Mouse (Mus musculus): Measurements from ENCODE around the gene Trim25. TPM values are rescaled to one million over a fixed set of nuclear protein-coding genes. Genes with fewer than 3 reads are reported as not detected.

The Trim25 gene
- total RNA-seq, 2 experiments from 2014 or later, result 20.5 to 22.7 TPM

DNA sequence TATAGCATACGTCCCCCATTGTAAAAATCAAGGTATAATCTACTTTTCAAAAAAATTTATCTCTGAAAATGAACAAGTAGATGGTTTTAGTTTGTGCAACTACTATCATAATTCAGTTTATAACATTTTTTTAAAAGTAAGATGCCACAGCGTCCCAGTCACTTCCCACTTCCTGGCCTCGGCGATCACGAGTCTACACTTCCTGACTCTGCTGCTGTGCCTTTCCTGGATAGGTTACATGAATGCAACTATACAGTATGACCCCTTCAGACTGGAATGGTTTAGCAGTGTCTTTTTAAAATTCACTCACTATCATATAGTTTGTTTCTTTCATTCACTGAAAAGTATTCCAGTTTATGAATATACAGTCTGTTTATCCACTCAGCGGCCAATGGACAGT is 52.6 kb downstream of the Trim25 start:
- DNase-seq (ENCODE audit: low spot score), result no peak
- intact Hi-C loops (cut with DNase I), result no loop called here

DNA sequence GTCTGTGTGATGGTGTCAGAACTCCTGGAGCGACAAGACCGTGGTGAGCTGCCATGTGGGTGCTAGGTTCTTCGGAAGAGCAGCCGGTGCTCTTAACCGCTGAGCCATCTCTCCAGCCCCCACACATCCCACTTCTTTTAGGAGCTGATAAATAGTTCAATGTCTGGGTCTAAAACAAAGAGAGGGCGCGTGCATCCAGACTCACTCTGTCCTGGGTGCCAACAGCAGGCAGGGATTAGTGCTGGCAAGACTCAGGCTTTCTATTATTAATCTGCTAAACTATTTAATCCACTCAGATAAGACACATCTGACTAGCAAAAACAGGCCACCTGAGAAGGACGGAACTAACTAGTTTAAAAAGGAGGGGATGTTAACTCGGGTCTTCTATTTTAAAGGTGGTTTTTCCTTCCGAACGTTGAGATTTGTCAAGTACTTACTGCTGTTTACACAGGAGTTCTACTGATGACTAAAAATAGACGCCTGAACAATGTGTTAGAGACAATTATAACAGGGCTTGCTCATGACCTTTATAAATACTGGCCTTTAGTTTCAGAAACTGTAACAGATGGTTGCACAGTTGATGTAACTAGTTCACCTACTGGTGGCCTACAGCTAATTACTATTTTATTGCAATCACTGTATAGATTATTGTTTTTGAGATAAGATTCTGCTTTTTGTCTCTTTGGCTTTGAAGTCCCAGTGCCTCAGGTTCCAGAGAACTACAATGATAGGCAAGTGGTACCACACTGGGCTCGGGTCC is 56.9 kb downstream of the Trim25 start:
- no peak for DNase-seq (ENCODE audit: low spot score)
- intact Hi-C loops (cut with DNase I), result no loop called here

DNA sequence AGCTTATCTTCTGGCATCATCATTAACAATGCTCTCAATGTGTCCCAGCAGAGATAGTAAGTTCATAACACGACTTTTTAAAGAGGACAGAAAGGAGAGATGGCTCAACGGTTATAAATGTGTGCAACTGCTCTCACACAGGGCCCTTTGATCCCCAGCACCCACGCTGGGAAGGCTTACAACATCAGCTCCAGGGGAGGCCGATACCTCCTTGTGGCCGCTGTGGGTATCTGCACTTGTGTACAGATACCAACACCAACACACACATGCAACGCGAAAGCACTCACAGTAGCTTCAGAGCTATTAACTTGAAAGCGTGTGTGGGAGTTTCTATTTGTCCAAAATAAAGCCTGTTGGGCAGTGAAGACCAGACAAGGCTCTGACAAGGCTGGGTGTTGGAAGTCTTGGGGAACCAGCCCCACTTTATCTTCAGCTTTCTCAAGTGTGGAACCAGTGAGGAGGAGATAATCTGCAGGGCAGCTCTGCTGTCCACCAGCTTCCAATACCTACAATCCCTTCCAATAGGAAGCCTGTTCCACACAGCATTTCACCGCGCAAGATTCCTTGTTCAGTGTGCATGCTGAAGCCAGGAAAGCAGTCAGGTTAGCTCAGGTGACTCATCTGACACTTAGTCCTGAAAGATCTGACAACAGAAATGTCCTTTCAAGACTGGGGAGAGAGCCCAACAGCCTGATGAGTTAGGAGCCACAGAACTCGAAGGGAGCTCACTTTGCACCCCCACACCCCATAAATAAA is 59.5 kb downstream of the Trim25 start:
- DNase-seq (ENCODE audit: low spot score), result no peak

DNA sequence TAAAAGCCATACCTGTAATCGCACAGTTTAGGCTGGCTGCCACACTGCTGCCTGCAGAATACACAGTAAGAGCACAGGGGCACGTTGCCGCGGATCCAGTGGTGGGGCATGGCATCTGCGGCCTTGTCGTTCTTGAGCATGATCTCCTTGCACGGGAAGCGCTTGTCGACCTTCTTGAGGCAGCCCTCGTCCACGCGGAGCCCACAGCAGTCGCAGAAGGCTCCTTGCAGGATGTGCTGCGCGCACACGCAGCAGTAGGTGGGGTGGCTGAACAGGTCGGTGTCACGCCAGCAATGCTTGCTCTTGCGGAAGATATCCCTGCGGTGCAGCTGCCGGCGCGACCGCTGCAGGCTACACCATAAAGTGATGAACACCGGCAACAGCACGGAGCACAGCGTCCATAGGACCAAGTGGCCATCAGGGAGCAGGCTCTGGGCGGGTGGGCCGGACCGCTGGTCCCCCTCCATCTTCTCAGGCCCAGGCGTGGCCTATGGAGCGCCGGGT is 60.8 kb downstream of the Trim25 start:
- no peak for DNase-seq (ENCODE audit: low spot score)
- intact Hi-C loops (cut with DNase I), result loop anchor here (2.0 kb wide), 1 partner anchor 59 kb away; no protein-coding TSS in a partner anchor

More for the DNA sequence above, 59.5 kb downstream of the Trim25 start:
- intact Hi-C loops (cut with DNase I), result loop anchor here (2.0 kb wide), 1 partner anchor 58 kb away; no protein-coding TSS in a partner anchor

DNA sequence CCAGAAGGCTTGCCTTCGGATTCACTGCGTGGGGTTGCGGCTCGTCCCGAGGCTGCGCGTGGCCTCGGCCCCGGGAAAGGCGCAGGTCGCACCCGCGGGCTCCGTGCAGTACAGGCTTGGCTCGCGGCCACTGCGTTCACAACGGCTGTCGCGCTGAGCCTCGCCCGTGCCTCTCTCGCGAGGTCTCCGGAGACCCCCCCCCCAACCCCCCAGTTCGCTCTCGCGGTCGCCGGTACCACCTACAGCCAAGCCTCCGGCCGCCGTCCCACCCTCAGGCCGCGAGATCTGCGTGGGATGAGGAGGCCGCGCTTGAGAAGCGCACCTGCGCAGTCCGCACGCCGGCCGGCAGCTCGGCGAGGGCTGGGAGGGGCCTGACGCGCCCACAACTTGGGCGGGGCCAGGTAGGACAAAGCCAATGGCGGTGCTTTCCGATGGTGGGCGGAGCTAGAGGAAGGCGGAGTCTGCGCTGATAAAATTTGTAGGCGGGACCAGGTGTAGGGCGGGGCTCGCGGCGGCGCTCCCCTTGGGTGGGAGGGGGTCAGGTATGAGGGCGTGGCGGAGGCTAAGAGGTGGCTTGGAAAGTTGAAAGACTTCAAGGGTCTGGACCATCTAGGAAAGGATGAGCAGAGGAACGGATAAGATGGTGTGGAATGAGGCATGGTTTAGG is 61.4 kb downstream of the Trim25 start:
- intact Hi-C loops (cut with DNase I), result no loop called here
- DNase-seq (ENCODE audit: low spot score), result peak; percentile 82

DNA sequence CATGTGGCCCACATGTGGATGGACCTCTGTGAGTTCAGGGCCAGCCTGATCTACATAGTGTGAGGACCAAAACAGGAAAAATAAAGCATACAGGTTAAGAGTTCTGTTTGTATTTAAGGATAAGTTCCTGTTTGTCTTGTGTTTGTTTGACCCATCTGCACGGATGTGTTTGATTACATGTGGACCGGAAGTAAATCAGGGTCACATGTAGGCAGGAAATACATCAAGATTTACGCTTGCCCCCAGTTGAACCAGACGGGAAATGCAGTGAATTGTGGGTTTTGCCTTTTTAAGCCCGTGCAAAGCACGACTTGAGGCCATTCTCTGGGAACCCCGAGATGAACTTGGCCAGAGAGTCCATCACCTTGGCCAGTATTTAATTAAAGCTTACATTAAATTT is 62.2 kb downstream of the Trim25 start:
- no peak for DNase-seq (ENCODE audit: low spot score)
- intact Hi-C loops (cut with DNase I), result no loop called here

DNA sequence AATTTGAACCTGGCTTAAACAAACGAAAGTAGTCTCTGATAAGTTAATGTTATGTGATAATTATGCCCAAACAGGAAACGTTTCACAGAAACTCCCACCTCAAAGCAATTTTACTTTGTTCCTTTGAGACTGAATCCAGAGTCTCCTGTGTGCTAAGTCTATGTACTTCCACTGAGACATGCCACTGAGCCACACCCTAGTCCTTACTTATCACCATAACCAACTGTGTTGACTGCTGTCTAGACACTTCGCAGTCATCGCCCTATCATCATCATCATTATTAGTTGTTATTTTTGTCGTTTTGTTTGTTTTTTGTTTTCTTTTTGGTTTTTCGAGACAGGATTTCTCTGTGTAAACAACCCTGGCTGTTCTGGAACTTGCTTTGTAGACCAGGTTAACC is 65.1 kb downstream of the Trim25 start:
- no peak for DNase-seq (ENCODE audit: low spot score)
- intact Hi-C loops (cut with DNase I), result no loop called here

DNA sequence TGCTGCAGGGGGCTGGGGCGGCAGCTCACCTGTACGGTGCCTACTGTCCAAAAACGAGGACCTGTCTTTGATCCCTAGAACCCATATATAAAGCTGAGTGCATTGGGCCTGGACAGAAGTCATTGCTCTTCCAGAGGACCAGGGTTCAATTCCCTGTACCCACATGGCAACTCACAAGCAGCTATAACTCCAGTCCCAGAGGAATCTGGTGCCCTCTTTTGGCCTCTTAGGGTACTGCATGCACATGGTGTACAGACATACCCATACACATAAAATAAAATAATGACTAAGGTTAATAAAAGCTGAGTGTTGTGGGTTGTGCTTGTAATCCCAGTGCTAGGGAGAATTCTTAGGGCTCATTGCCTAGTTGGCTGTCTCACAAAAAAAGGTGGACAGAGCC is 66.1 kb downstream of the Trim25 start:
- no peak for DNase-seq (ENCODE audit: low spot score)

DNA sequence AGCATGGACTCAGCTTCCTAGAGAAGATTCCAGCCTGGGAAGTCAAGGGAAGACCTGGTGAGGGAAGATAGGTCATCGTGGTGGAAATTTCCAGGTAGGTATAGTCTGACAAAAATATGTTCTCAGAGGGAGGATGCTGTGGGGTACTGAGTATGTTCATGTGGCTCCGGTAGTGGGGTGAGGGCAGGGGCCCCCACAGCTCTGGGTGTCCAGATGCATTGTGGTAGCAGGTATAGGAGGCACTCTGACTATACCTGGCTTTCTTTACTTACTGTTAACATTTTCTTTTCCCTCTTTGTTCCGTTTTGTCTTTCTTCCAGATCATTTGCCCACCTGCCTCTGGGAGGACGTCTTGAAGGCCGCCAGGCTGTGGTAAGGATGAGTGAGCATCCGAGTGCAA is 67.0 kb downstream of the Trim25 start:
- intact Hi-C loops (cut with DNase I), result no loop called here
- DNase-seq (ENCODE audit: low spot score), result no peak

More for the DNA sequence above, 66.1 kb downstream of the Trim25 start:
- intact Hi-C loops (cut with DNase I), result no loop called here

DNA sequence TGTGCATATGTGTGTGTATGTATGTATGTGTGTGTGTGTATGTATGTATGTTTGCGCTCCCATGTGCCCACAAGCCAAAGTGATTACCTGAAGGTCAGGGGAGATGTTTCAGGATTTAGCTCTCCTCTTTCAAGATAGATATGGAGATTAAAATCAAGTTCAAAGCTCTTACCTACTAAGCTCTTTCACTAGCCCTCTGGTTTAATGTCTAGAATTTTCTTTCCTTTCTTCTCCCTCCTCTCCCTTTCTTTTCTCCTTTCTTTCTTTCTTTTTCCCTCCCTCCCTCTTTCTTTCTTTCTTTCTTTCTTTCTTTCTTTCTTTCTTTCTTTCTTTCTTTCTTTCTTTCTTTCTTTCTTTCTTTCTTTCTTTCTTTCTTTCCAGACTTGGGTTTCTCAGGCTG is 67.6 kb downstream of the Trim25 start, which contains the start of gene Dgke:
TSS of gene Dgke (minus strand) at position 101 of the 400 bp plus-strand sequence.
- DNase-seq (ENCODE audit: low spot score), result no peak
- intact Hi-C loops (cut with DNase I), result no loop called here

DNA sequence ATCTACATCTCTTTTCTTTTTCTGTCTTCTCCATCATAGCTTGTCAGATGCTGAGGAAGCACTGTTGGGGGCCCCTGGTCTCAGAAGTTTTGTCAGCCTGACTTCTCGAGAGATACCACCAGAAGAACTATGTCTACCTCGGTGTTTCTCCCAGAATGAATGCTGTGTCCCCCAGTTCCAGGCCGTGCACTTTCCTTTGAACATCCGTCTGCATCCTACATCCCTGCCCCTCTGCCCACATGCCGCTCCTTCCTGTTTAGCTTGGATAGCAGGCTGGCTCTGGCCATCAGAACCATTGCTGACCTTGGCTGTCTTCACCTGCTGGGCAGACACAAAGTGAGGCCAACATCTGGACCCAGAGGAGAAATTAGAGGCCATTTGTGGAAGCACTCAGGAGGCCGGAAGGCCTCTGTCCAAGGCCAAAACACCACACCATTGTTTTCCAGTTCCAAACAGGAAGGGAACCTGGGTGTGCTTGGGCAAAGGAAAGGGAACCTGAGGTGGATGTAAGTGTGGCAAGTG is 68.2 kb downstream of the Trim25 start:
- intact Hi-C loops (cut with DNase I), result no loop called here
- peak; percentile 26 for DNase-seq (ENCODE audit: low spot score)

DNA sequence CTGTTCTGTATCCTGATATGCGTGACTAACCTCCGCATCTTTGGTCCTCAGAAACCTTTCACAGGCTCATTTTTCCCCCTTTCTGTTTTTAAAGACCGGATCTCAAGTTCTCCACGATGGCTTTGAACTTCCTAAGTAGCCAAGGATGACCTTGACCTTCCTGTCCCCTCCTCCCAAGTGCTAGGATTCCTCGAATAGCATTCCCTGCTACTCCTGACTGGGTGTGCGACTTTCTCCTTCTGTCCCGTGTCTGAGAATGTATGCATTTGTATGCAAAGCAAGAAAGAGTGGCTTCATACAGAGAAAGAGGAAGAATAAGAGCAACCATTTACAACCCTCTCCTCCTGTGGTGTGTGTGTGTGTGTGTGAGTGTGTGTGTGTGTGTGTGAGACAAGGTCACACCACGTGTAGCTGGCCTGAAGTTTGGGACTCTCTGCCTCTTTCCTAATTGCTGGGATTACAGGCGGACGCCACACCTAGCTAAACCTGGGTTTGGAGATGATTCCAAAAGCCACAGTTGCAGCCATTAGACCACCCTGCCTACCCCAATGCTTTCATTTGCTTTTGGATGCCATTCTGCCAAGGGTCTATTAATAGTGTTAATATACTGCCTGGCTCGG is 68.8 kb downstream of the Trim25 start:
- DNase-seq (ENCODE audit: low spot score), result no peak
- intact Hi-C loops (cut with DNase I), result loop anchor here (2.0 kb wide), 1 partner anchor 77 kb away; no protein-coding TSS in a partner anchor

DNA sequence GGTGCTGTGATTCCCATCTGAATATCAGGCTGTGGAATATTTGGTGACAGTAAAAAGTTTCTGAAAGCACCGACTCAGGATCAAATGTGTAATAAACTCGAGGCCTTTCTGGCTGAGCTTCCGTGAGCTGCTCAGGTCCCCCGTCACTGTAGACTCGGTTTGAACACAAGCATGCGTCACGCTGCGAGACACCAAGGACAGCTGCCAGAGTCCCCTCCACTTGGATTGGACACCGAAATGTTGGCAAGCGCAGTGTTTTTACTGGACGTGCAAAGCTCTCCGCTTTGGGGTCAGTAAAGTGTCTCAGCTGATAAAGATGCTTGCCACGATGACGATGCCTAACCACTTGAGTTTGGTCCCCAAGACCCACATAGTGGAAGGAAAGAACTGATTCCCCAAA is 69.5 kb downstream of the Trim25 start:
- intact Hi-C loops (cut with DNase I), result loop anchor here (2.0 kb wide), 1 partner anchor 78 kb away; no protein-coding TSS in a partner anchor
- DNase-seq (ENCODE audit: low spot score), result peak; percentile 49

DNA sequence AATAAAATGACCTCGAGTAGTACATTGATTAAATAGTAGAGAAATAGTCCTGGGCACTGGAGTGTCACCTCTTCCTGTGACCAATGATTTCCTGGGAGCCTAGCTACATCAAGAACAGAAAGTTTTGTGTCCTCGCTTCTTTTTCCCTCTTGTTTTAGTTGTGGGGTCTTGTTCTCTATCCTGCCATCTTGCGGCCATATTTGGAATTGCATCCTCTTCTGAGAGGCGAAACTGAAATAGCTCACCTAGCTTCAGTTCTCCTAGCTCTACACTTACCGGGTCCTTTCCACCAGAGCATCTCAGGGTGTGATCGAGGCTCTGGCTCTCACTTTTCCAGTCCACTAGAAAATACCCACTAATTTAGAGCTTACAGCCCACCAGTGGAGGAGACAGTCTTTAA is 70.1 kb downstream of the Trim25 start:
- intact Hi-C loops (cut with DNase I), result loop anchor here (2.0 kb wide), 1 partner anchor 79 kb away; no protein-coding TSS in a partner anchor
- DNase-seq (ENCODE audit: low spot score), result no peak

Other genes with a start within 250 kb of the Trim25 start
- gene Akap1, start 134.8 kb upstream of the Trim25 start, total RNA-seq (2021), result 100 to 1,000 TPM; 114 to 123 TPM
- gene Scpep1, start 43.9 kb upstream of the Trim25 start, total RNA-seq (2021), result 10 to 100 TPM; 16.8 to 20.3 TPM
- gene Elobl, start 32.4 kb upstream of the Trim25 start, total RNA-seq (2021), result not detected
- 1 to 10 TPM; 4.6 to 4.9 TPM for gene Coil, start 29.1 kb upstream of the Trim25 start, total RNA-seq (2021)
- gene Dgke, start 67.5 kb downstream of the Trim25 start, total RNA-seq (2021), result 10 to 100 TPM in 1 of 2 experiments, 1 to 10 TPM in 1; 9.4 to 10.6 TPM
- gene Gm525, start 74.5 kb downstream of the Trim25 start, total RNA-seq (2021), result not detected

Measured in heart, postnatal 25 days (tissue).